Mouse (Mus musculus) heart, postnatal 0 days (tissue): ENCODE measurements around the gene Wnk4.

Experiments used
- CTCF ChIP-seq: IDR thresholded peaks from 2 replicates; pipeline ENCODE4 v1.5.1; 2016; ENCODE audit warnings: antibody characterized with exemption, control low read depth, low read depth
- EP300 ChIP-seq: IDR thresholded peaks from 2 replicates; pipeline ENCODE4 v1.6.1; 2016; ENCODE audit warnings: antibody characterized with exemption, low read depth

DNA sequence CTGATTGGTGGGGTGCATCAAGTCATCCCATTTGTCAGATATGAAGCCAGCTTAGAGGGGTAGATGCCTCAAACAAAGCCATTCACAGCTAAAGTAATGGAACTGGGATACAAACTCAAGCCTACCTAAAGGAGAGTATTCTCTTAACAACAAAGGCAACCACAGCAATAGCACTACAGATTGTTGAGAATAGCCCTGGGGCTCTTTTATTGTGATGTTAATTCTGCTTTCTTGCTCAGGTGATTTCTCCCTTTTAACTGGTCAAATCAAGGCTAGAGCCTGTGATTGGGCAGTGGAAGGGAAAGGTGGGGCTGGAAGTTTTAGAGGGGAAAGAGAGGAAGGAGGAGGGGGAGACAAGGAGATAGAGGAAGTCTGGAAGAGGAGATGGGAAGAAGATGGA is 26.2 kb upstream of the Wnk4 start:
- TF ChIP-seq EP300 (no peak), CTCF (no peak)
